Mouse (Mus musculus): Measurements from ENCODE around the gene Il2rg.

GRCm38 (mm10) chrX:101222796-101223162 is 45.3 kb downstream of the Il2rg start:
- TF ChIP-seq CTCF (IDR thresholded peaks at IDR 0.05; ENCODE audit: low read depth) = no peak
- no peak for TF ChIP-seq EP300 (IDR thresholded peaks at IDR 0.05; ENCODE audit: low read depth)

Data from heart, postnatal 0 days (tissue).